Mouse (Mus musculus) cerebellum, adult 2 months (tissue): ENCODE data around the gene Comtd1. TPM values are rescaled to one million over a fixed set of nuclear protein-coding genes. Genes with fewer than 3 reads are reported as not detected.
A peak's percentile ranks its signal among the peaks of the same experiment; 100 is the strongest.

Source experiments
- DNase-seq, 2 experiments: peaks; one replicate each; pipeline ENCODE4 v3.0.0; 2021
- H3K27ac ChIP-seq: fragments of 200-500 bp; 2 replicates; pipeline ENCODE4 v1.5.1; 2012; ENCODE audit warnings: low read length, control low read depth, inconsistent platforms; ENCODE audit not compliant: insufficient read depth
- H3K27me3 ChIP-seq: fragments of 200-500 bp; 2 replicates; pipeline ENCODE4 v1.6.1; 2012; ENCODE audit warnings: inconsistent platforms, mild to moderate bottlenecking, low read length, moderate library complexity; ENCODE audit not compliant: control insufficient read depth, insufficient read depth
- H3K4me1 ChIP-seq: fragments of 200-500 bp; 2 replicates; pipeline ENCODE4 v1.6.1; 2011; ENCODE audit warnings: low read length; ENCODE audit not compliant: control insufficient read depth, insufficient read depth
- H3K4me3 ChIP-seq: fragments of 200-500 bp; replicated peaks from 2 replicates; pipeline ENCODE3; 2011; ENCODE audit warnings: mild to moderate bottlenecking, low read depth, low read length, control low read depth; ENCODE audit not compliant: insufficient read depth
- CTCF ChIP-seq: fragments of 200-500 bp; IDR thresholded peaks from 2 replicates; pipeline ENCODE4 v1.5.1; 2011; ENCODE audit warnings: low read depth, mild to moderate bottlenecking, control low read depth, low read length, moderate library complexity, borderline replicate concordance; ENCODE audit not compliant: insufficient read depth
- POLR2A ChIP-seq: fragments of 200-500 bp; IDR thresholded peaks from 2 replicates; pipeline ENCODE4 v1.6.1; 2011; ENCODE audit warnings: low read length, control low read depth, borderline replicate concordance; ENCODE audit not compliant: insufficient read depth
- WGBS: fragments of 180-500 bp; shearing (Covaris S2); methylation state at CpG from one replicate; pipeline ENCODE4 v1.1.7; 2018; 5-methylcytosine and 5-hydroxymethylcytosine counted together
- polyA plus RNA-seq: library from polyadenylated mRNA; depleted of rRNA; stranded (reverse); fragments of >200 nt; gene quantifications from 2 replicates; pipeline ENCODE4 v1.2.3, GENCODE M21; 2012

Comtd1 gene
- polyA plus RNA-seq, 1 experiment = 45.7 TPM

DNA sequence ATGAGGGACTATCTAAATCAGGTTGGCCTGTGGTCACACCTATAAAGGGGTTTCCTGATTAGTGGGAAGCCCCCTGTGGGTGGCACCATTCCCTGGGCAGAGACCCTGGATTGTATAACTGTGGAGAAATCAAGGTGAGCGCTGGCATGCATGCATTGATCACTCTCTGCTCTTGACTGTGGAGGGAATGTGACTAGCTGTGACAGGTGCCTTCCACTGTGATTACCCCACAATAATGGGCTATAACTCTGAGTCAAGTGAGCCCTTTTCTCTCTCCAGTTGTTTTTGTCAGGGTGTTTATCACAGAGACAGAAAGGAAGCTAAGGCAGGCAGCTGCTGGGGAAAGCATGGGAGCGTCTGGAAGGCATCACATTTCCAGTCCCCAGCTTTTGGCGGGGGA, 32.5 kb downstream of the Comtd1 start:
- Histone ChIP-seq H3K27me3 (no peaks in the 10 kb centered on the region), H3K4me1 (no peaks in the 10 kb centered on the region), H3K27ac (no peak overlapping the region), H3K4me3 (no peak overlapping the region)
- WGBS = 88% methylated on average over 3 of the region's 3 CpGs
- DNase-seq = no peak
- no peak for TF ChIP-seq POLR2A
- no peak for TF ChIP-seq CTCF

GRCm38 (mm10) chr14:21814606-21815005, 34.2 kb downstream of the Comtd1 start:
- Histone ChIP-seq H3K27ac (no peak overlapping the region), H3K4me1 (no peaks in the 10 kb centered on the region), H3K27me3 (no peaks in the 10 kb centered on the region), H3K4me3 (no peak overlapping the region)
- DNase-seq = no peak
- 95% methylated on average over 4 of the region's 4 CpGs for WGBS
- TF ChIP-seq CTCF (no peak), POLR2A (no peak)

DNA sequence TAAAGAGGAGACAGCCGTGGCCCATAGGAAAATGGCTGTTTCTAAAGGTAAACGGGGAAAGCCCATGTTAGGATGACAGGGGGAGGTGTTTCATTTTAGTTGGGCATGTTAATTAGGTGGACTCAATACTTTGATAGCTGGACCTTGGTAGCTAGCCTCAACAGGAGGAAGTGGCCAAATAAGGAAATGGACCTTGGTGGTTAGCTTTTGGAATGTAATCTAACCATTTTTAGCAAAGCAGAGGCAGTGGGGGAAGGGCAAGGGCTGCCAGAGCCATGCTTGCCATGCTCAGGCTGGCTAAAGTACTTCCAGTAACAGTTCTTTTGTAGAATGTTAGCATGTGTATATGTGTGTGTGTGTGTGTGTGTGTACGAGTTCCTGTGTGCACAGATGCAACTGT, 34.9 kb downstream of the Comtd1 start:
- 91% methylated on average over 3 of the region's 3 CpGs for WGBS
- no peak for DNase-seq
- Histone ChIP-seq H3K4me3 (no peak overlapping the region), H3K4me1 (no peaks in the 10 kb centered on the region), H3K27me3 (no peaks in the 10 kb centered on the region), H3K27ac (no peak overlapping the region)
- TF ChIP-seq POLR2A (no peak), CTCF (no peak)

DNA sequence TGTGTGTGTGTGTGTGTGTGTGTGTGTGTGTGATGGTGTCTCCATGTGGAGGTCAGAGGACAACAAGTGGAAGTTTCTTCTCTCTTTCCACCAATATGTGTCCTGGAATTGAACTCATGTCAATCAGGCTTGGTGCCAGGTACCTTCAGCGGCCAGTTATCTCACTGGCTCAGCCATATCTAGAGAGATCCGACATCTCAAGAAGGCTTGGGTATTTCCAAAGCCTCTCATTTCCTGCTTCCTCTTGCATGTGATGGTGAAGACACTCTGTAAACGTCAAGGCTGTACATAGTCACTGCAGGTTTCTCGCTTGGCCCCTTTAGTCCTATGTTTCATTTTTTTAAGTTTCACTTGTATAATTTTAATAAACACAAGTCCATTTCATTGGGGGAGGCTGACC, 35.6 kb downstream of the Comtd1 start:
- no peaks in the 10 kb centered on the region for H3K4me1 ChIP-seq
- no peak overlapping the region for H3K4me3 ChIP-seq
- WGBS = 52% methylated on average over 4 of the region's 4 CpGs
- no peak for DNase-seq
- H3K27me3 ChIP-seq = no peaks in the 10 kb centered on the region
- H3K27ac ChIP-seq = no peak overlapping the region
- TF ChIP-seq CTCF (no peak), POLR2A (no peak)

DNA sequence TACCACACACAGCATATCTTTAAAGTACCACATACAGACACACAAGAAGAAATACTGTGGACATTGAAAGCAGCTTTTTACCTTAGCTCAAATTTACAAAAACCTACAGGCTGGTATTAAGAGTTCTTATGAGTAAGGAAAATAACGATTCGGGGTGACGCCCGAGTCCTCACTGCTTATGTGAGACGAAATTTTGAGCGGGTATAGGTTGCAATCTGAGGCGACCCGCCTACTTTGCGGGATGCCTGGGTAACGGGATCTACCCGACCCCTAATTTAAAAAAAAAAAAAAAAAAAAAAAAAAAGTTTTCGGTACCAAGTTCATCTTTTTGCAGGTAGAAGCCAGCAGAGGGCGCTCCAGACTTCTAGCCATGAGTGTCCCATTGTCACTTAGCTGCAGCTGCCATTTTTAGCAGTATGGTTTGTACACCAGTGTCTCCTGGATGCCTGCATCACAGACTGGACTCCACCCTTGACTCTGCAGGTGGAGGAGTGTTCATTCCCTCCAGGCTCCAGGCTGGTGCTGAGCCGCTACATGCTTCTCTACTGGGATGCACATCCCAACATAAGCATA, 36.1 kb downstream of the Comtd1 start:
- no peak overlapping the region for H3K4me3 ChIP-seq
- 30% methylated on average over 14 of the region's 14 CpGs for WGBS
- TF ChIP-seq CTCF = peak; percentile 67
- TF ChIP-seq POLR2A = no peak
- no peaks in the 10 kb centered on the region for H3K4me1 ChIP-seq
- no peak overlapping the region for H3K27ac ChIP-seq
- DNase-seq = peak; percentile 64 to 71
- no peaks in the 10 kb centered on the region for H3K27me3 ChIP-seq

DNA sequence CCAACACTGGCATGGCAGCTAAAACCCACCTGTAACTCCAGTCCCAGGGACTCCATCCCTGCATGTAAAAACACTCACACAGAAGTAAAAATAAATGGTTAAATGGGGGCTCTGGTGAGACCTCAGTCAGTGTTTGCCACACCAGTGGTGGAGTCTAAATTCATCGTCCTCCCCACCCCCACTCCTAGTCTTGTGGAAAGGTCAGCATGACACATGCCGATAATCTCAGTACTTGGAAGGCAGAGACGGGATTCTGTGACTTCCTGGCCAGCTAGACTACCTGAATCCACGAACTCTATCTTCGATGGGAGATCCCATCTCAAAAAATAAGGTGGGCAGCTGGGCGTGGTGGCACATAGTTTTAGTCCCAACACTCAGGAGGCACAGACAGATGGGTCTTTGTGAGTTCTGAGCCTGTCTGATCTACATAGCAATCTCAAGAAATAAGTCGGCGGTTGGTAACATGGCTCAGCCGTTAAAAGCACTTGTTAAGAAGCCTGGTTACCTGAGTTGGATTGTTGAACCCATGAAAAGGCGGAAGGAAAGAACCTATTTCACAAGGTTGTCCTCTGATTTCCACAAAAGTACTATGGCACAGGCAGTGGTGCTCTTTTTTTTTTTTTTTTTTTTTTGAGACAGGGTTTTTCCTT, 36.9 kb downstream of the Comtd1 start:
- DNase-seq = no peak
- Histone ChIP-seq H3K4me1 (no peaks in the 10 kb centered on the region), H3K27ac (no peak overlapping the region), H3K27me3 (no peaks in the 10 kb centered on the region), H3K4me3 (no peak overlapping the region)
- no peak for TF ChIP-seq POLR2A
- 86% methylated on average over 10 of the region's 10 CpGs for WGBS

- Histone ChIP-seq H3K4me3 (no peak overlapping the region), H3K27ac (no peak overlapping the region), H3K27me3 (no peaks in the 10 kb centered on the region), H3K4me1 (no peaks in the 10 kb centered on the region)
- 90% methylated on average over 4 of the region's 4 CpGs for WGBS
- no peak for TF ChIP-seq CTCF
- TF ChIP-seq POLR2A = no peak
- no peak for DNase-seq
Observed at GRCm38 (mm10) chr14:21811301-21811700, 37.5 kb downstream of the Comtd1 start.

DNA sequence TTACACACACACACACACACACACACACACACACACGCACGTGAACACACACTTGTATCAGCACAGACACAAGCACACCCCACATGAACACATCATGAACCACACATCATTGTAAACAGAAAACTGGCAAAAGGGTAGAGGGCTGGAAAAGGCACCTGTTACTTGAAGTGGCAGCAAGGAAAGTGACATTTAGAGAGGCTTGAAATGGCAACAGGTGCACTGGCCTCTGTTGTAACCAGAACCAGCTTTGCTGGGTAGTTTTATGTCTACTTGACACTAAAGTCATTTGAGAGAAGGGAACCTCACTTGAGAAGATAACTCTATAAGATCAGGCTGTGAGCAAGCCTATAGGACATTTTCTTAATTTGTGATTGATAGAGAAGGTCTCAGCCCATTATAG, 39.4 kb downstream of the Comtd1 start:
- no peak overlapping the region for H3K4me3 ChIP-seq
- DNase-seq = no peak
- TF ChIP-seq POLR2A (no peak), CTCF (no peak)
- no peaks in the 10 kb centered on the region for H3K4me1 ChIP-seq
- WGBS = 92% methylated on average over 2 of the region's 2 CpGs
- no peaks in the 10 kb centered on the region for H3K27me3 ChIP-seq
- no peak overlapping the region for H3K27ac ChIP-seq
